Mouse (Mus musculus): ENCODE data around the gene Snx22.

DNA sequence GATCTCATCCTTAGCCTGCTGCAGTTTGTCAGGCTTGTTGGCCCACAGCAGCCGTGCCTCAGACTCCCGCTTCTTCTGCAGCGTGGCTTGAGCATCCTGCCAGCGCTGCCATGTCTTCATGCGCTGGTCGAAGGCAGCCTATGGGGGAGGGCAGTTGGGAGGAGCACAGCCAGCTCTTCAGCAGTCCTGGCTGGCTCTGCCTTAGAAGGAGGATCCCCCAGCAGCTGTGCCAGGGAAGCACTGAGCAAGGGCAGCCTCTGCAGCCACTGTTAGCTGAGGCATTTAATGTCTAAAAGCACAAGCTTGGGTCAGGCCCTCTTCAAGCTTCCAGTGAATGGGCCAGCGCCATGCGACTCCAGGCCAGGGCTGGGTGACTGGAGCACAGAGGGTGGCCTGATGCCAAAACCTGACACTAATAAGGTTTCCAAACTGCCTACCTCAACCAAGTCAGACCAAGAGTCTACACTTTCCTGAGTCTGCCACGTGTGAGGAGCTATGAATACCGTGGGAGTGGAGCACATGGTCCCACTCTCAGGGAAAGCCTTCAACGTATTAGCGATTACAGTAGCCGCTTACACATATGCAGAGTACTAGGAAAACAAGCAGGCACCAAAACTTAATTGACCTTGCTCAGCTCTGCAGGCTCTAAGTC is 21.2 kb upstream of the Snx22 start:
- TF ChIP-seq EP300 (IDR thresholded peaks at IDR 0.05; ENCODE audit: low read depth) (no peak), CTCF (IDR thresholded peaks at IDR 0.05; ENCODE audit: low read depth) (no peak)

All from heart, postnatal 0 days (tissue).